Mouse (Mus musculus): ENCODE measurements around the gene Pde4c.
A peak's percentile ranks its signal among the peaks of the same experiment; 100 is the strongest.

The Pde4c gene

GRCm38 (mm10) chr8:70720739-70721138, 2.8 kb upstream of the Pde4c start:
- DNase-seq (ENCODE audit: low read depth) = peak; percentile 84

DNA sequence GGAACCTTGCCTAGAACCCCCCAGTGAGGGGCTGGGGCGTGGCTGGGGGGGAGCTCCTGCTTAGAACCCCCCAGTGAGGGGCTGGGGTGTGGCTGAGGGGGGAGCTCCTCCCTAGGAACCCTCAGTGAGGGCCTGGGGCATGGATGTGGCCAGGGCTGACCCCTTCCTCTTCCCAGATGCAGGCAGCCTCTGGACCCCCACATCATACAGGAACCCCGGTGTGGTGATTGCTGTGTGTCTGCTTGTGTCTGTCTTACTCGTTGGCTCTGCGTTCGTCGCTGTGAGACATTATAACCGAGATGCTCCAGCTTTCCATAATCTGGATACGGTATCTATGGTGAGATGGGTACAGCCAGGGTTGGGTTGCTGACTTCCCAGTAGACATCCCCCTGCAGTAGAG, 1.9 kb upstream of the Pde4c start:
- DNase-seq (ENCODE audit: low read depth) = no peak

- no peak for DNase-seq (ENCODE audit: low read depth)
Observed at GRCm38 (mm10) chr8:70724216-70724615, 696 bp downstream of the Pde4c start.

- no peak for DNase-seq (ENCODE audit: low read depth)
Observed at GRCm38 (mm10) chr8:70725792-70726447, 2.4 kb downstream of the Pde4c start.

GRCm38 (mm10) chr8:70726721-70727120, 3.2 kb downstream of the Pde4c start:
- no peak for DNase-seq (ENCODE audit: low read depth)

GRCm38 (mm10) chr8:70729808-70730475, 6.4 kb downstream of the Pde4c start:
- no peak for DNase-seq (ENCODE audit: low read depth)

DNA sequence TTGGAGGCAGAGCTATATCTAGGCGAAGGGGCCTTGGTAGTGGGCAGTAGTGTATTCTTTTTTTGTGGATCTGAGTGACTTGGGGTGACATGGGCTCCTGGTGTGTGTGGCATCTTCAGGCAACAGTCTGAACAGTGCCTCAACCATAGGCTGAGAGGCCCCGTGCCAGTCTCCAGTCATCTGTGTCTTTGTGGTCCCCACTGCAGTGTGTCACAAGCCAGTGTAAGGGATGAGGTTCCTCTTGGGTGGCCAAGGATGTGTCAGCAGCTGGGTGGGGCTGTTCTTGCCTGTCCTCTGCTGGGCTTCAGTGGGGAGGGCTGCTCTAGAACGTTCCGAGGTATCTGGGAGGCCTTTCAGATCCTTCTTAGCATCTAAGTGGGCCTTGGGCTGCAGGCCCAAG, 7.4 kb downstream of the Pde4c start:
- no peak for DNase-seq (ENCODE audit: low read depth)

GRCm38 (mm10) chr8:70737705-70738104, 14.2 kb downstream of the Pde4c start:
- no peak for DNase-seq (ENCODE audit: low read depth)

DNA sequence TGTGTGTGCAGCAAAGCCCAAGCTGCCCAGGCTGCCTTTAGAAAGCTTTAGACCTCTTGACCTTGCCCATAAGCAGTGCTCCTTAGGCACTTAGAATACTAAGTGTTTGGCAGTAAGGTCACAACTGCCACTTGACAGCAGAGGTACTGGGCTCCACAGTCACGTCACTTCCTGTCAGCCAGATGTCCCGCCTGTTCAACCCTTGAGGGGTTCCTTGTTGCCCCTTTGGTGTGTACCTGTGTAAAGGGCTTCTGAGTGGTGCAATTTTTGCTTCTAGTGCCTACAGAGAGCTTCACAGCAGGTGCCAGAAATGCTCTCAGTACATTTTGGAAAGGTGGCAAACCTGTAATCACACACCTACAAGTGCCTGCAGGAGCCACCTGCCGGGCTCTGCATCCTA, 14.7 kb downstream of the Pde4c start:
- no peak for DNase-seq (ENCODE audit: low read depth)

GRCm38 (mm10) chr8:70741661-70742060, 18.1 kb downstream of the Pde4c start:
- DNase-seq (ENCODE audit: low read depth) = no peak

DNA sequence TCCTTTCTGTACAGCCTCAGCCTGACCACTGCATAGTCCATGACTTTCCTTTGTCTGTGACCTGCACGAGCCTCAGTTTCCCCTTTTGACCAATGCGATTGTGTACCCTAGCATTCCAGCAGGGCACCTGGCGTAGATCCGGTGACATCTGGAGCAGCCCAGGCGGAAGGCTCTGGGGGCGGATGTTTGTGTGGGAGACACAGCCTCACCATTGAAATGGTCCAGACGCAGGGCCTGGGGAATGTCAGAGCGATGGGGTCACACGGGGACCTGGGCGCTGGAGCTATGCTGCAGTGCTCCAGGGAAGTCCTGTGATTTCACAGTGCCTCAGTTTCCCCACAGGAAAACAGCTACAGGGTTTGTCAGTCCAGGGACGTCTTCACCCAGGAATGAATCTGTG, 18.7 kb downstream of the Pde4c start:
- DNase-seq (ENCODE audit: low read depth) = no peak

DNA sequence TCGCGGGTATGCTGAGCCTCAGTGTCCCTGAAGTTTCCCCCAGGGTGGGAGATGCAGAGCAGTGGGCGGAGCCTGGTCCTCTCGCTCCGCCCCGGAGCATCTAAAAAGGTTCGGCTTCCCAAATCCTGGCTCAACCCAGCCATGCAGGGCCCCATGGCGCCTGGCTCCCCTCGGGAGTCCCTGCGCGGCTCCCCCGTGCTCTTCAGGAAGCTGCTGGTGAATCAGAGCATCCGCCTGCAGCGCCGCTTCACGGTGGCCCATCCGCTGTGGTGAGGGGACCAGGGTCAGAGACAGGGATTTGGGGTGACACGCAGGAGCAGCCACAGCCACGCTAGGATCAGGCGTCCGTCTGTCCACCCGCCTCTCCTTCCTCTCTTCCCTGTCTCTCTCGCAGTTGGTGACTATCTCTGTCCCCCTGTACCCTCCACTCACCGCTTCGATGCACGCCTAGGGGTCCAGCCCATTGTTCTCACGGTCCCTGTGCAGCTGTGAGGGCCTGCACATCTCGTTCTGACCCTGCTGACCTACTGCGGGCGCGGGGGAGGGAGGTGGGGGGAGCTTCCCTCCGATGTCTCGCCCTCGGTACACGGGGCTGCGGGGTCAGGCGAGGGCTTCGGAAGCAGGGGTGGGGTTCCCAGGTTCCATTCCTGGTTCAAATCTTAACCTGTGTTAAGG, 19.6 kb downstream of the Pde4c start:
- peak; percentile 36 for DNase-seq (ENCODE audit: low read depth)

- no peak for DNase-seq (ENCODE audit: low read depth)
Observed at GRCm38 (mm10) chr8:70743656-70744590, 20.4 kb downstream of the Pde4c start.

DNA sequence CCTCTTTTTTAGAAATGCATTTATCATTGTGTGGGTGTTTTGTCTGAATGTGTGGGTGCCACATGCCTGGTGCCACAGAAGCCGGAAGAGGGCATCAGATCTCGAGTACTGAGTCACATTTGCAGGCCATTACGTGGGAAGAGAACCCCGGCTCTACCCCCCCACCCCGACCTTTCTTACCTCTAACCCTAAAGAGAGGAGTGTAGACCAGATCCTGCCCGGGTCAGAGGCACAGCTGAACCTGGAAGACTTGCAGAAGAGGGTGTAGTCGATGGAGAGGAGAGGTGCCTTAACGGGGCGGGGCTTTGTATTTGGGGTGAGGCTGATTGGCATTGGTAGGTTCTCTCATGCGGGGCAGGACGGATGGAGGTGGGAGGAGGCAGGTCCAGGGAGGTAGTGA, 21.3 kb downstream of the Pde4c start:
- DNase-seq (ENCODE audit: low read depth) = no peak

- no peak for DNase-seq (ENCODE audit: low read depth)
Observed at GRCm38 (mm10) chr8:70745691-70746220, 22.2 kb downstream of the Pde4c start.

GRCm38 (mm10) chr8:70746676-70747075, 23.2 kb downstream of the Pde4c start:
- DNase-seq (ENCODE audit: low read depth) = no peak

DNA sequence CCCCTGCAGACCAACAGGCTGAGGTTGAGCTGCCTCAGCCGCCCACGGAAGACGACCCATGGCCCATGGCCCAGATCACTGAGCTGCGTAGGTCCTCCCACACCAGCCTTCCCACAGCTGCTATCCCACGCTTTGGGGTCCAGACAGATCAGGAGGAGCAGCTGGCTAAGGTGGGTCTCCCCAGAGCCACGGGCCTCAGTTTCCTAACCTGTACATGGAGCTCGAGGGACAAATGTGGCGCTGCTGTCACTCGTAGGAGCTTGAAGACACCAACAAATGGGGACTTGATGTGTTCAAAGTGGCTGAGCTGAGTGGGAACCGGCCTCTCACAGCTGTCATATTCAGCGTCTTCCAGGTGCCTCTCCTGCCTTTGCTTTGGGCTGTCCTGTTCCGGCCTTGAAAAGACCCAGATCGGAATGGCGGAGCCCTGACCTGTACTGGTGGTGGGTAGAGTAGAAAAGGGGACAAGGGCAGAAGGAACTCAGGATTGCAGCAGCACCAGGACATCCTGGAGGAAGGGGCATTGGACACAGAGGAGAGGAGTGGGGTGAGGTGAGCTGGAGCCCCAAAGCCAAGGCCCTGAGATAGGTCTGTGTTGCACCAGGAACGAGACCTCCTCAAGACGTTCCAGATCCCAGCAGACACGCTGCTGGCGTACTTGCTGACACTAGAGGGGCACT, 23.8 kb downstream of the Pde4c start:
- no peak for DNase-seq (ENCODE audit: low read depth)

GRCm38 (mm10) chr8:70748246-70749096, 25.0 kb downstream of the Pde4c start:
- no peak for DNase-seq (ENCODE audit: low read depth)

- no peak for DNase-seq (ENCODE audit: low read depth)
Observed at GRCm38 (mm10) chr8:70749097-70749674, 25.7 kb downstream of the Pde4c start.

GRCm38 (mm10) chr8:70750128-70750680, 26.7 kb downstream of the Pde4c start:
- no peak for DNase-seq (ENCODE audit: low read depth)
